Mouse (Mus musculus) layer of hippocampus, postnatal 25 days (tissue): ENCODE measurements at regions not wholly inside any gene's neighbourhood (a gene's known extent, or its start where the extent isn't known, plus 50 kb on each side); places are given as distances from the start of the nearest gene placed in this dataset.

Source experiments
- DNase-seq, 2 experiments: peaks; one replicate each; pipeline ENCODE4 v3.0.0; 2022; ENCODE audit warnings: mixed read lengths in 2 of 2, low spot score in 1 of 2; ENCODE audit errors: extremely low spot score in 1 of 2

DNA sequence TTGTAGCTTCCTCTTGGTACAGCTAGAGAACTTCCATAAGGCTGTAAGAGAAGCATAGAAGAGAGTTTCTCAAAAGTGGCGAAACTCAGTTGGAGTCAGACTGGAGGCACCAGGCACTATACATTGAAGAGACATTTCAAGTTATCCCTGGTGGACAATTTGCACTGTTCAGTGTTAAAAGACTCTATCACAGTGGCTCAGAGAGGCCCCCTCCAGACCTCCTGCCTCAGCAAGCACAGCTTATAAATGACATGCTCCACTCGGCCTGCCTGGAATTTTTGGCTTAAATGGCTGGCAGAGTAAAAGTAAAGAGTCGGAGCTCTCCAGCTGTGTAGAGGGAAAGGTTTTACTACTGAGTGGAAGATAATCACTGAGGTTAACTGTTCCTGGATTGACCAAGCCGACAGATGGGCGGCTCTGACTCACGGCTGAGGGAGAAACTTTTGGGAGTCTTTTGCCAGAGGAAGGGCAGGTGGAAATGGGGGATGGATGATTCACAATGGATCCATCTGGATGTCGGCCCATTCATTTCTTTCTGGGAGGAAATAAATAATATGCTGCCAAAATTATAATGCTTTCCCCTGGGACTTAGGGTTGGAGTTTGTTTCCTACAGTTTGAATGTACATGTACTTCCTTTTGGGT, 395.6 kb downstream of the Bcl11a start:
- no peak for DNase-seq

DNA sequence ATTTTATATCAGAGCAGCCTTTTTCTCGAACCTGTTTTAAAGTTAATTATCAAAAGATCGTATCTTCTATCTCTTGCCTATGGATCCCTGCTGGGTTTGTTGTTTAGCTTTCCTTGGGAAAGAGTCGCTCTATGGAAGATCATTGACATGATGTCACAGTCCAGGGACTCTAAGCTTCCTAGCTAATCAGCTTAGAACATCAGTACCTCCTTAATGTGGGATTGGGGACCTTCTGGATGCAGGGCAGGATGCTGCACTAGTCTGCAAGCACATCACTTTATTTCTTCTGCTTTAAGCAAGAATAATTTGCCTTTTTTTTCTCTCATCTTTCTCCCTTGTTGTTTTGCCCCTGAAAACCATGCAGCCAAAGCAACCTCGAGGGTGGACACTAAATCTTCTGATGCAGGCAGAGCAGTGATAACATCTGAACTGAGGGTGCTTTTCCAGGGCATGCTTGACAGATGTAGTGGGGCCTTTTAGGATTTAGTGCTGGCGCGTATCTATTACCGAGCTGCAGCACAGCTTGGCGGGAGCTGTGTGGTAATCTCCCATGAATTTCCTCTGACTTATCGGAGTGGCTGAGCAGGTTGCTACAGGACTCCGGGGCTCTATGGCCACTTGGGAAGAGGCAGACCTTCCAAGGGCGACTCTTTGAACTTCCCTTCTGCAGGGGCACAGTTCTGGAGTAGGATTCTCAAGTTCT, 425.0 kb downstream of the Bcl11a start:
- DNase-seq = no peak

DNA sequence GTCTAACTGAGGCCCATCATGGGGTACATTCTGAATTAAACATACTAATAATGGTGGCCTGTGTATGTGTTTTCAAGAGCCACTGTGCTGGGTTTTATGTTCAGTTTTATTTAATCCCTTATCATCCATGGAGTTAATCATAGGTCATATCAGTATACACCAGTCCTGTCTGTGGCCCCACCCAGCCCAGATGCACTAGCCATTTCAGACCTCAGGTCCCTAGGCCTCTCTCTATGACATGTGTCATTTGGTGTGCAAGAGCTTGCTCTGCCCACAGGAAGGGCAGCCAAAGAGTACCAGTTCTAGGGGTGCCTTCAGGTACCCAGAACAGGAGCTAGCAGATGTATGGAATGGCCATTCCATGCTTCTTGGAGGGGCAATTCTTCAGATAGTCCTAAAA, 437.7 kb downstream of the Bcl11a start:
- no peak for DNase-seq

DNA sequence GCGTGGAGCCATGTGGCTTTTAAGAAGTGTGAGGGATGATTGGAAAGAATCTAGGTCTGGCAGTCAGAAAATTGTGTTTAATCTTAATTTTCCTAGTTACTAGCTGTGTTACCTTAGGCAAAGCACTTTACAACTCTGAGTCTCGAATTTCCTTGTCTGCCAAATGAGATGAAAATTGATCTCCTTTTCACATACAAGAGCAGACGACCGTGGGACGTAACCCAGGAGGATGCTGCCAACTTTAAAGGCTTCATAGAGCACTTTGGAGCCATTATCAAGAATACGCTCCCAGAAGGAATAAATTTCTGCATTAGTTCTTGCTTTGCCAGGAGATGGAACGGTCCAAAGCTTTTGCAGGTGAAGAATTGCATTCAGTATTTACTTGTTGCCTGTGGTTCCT, 457.6 kb downstream of the Bcl11a start:
- no peak for DNase-seq

DNA sequence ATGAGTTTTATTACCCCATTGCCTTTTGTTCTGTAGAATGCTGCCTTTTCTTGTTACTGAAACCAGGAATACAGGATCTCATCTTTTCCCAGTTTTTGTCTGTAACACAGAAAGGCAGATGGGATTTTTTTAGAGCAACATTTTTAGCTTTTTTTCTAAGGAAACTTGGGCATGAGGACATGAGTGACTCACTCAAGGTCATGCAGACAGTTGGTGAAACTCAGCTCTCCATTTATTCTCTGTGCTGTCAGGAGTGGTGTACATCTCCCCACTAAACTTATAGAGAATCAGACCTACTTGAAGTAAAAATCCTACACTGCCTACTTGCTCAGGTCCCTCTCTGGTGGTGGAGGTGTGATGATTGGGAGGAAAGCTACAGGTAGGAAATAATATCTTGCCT, 459.9 kb downstream of the Bcl11a start:
- no peak for DNase-seq

DNA sequence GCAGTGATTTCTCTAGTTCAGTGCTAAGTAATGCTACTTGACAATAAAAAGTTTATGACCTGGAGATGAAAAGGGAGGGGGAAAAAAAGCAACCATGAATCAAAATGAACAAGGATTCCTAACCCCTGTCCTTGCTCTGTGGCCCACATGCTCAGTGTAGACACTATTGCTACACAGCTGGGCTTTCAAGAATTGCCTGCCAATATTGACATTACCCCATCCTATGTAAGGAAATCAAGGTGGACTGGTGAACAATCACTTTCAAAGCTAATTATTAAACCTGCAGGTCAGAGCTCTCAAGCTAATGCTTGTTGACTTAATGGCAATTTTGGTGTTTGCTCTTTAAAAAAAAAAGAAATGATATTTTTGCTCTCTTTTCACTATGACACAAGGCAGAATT, 491.8 kb downstream of the Bcl11a start:
- no peak for DNase-seq

DNA sequence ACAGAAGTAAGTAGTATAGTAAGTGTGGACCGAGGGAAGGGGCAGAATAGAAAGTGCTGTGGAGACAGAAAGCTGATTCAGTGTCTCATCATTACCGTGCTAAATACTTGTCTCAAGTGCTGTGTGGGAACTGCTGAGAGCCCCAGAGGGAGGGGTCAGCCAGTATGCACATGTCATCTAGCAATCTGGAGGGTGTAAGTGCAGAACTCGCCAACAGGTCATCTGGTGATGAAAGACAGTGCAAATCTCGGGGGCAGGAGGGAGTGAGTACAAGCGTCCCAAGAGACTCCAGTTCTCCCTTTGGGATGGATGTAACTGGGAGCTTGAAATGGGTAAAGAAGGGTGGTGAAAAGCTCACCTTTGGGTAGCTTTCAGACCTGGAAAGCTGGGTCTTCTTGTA, 535.7 kb downstream of the Bcl11a start:
- DNase-seq = no peak

DNA sequence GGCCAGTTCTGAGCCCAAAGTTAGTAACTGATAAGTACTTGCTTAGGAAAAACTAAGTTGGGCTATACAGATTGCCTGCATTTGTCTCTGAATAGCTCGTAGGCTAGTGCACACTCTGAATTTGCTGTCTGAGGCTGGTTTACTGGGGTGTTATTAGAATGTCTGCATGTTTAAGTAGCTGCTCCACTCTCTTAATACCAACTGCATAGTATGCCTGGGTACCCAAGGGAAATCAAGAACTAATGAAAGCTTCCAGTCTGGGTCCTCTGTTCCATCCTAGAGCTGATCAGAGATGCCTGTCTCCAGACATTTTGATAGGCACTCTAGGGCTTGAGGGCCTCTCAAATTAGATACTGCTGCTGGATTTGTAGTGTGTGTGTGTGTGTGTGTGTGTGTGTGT, 537.6 kb downstream of the Bcl11a start:
- DNase-seq = no peak

DNA sequence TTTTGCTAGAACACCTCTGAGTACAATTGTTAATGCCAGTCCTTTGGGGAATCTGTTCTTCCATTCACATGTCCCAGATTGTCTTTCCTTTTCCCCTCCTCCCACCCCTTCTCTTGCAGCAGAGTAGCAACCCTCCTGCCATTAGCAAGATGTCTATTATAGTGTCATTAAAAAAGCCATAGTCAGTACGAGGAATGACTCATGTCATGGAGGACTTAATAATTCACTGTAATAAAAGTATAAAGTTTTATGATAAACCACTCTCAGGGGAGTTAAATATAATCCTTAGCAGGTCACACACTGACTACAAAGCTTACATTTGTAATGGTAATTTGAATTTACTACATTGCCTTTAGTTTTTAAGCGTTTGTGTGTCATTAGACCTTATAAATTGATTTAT, 540.7 kb downstream of the Bcl11a start:
- no peak for DNase-seq

DNA sequence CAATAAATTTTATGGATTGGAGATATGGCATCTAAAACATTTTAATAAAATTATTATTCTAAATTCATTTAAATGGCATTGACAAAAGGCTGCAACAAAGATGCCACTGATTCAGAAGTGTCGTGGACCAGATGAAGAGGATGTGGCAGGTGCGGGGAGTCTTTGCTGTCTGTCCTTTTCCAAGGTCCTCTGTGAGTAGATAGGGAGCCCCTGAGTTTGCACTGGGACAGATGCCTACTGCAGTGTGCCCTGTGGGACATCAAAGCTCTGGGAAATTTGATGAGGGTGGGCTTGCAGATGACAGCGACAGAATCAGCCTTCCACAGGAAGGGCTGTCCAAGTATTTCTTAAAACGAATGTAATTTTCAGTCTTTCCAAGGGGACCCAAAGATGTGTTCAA, 541.2 kb downstream of the Bcl11a start:
- no peak for DNase-seq

DNA sequence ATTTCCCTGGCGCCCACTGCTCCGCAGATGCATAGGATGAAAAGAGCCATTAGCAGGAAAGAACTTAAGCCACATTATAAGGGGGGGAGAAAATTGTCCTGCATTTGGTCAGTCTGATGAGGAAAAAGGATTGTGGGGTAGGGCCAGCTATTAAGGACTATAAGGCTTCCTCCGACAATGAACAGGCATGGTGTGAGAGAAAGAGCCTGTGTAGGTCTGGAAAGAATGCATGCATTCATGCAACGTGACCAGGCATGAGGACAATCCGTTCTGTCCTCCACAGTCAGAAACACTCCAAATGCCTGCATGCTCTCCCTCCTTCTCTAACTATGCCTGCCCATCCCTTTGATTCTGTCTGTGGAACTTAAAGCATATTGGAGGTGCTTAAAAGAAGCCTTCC, 550.8 kb downstream of the Bcl11a start:
- DNase-seq = no peak

DNA sequence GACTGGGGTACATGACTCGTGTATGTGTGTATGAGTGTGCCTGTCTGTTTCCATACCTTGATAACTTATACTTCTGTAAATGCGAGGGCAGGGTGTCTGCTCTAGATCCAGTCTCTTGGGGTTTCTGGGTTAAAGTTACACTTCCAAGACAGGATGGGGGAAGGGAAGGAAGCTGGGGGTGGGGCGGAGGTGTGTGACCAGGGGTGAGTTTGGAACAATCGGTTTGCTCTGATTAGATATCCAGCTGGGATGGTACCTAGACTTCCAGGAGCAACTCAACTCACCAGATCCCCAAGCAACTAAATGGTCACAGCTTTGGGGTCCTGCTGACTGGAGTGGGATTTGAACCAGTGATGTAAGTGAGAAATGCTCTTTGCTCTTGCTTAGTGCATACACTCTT, 551.6 kb downstream of the Bcl11a start:
- no peak for DNase-seq

DNA sequence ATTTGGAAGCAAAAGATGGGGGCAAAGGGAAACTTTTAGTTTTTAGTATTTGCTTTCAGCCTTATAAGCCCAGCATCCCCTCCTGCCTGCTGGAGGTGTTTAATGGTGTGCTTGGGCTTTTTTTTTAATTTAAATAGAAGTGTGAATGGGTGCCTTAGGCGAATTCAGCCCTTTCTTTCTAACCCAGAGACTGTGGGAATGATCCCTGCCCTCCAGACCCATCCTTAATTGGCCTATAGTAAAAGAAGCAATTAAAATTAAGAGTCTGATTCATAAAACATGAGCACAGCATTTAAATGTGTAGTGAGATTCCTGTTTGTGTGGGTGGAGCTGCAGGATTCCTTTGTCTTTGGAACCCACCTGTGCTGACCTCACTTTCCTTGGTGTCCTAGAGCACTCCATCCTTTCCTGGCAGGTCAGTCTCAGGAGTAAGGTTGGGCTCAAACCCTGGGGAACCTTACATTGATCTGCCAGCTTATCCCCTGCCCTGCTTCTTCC, 552.6 kb downstream of the Bcl11a start:
- DNase-seq = no peak

DNA sequence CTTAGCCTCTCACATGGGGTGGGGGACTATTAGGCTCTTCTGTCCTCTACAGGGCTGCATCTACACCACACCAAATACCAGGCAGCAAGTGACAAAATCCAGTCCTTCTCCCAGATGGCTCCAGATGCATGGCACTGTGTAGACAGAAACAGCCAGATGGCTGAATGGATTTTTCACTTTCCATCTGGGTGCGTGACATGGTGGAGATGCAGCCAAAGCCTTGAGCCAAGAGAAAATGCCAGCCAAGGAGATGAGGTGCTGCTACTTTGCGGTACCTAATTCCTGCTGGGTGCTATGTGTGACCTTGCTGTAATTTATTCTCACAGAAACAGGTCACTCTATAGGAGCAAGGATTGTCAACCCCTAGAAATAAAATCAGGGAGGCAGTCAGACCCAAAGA, 553.8 kb downstream of the Bcl11a start:
- DNase-seq = peak in 1 of 2 experiments; percentile 15

DNA sequence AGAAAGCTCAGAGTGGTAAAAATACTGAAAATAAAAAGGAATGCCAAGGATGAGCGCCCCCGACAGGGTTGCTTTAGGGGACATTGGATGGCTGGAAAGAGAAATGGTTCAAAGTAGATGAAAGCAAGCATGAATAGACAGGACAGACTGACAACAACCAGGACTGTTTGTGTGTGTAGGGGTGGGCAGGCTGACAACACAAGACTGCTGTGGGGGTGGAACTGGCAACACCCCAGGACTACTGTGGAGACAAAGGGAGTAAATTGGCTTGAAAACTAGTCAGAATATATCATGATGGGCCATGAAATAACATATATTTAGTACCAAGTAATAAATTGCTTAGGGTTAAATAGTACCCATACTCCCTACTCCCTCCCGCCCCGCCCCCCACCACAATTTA, 558.9 kb downstream of the Bcl11a start:
- peak in 1 of 2 experiments; percentile 37 for DNase-seq

DNA sequence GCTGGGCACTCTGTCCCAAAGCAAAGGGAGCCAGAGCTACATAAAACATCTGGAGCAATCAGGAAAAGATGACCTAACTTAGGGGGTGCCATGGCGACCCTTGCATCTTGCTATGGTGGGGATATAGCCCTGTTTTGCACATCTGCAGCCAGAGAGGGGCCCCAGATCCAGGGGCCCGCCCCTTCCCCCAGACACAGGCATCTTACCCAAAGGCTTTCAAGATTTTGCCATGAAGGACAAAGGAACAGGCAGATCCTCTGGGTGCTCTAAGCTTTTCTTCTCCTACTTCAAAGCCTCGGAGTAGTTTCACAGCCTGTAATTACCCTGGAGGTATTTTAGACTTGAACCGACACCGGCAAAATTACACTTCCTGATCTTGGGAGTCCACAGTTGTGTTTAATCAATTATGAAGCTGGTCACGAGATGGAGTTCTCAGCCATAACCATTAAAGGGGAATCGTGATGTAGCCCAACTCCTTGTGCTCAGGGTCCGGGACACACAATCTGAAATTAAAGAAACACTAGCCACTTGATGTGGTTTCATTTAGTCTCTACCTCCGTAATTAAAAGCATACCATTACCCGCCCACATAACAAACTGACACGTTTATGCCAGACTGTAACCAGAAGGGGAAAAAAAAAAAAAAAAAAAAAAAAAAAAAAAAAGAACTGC, 565.7 kb downstream of the Bcl11a start:
- DNase-seq = no peak

DNA sequence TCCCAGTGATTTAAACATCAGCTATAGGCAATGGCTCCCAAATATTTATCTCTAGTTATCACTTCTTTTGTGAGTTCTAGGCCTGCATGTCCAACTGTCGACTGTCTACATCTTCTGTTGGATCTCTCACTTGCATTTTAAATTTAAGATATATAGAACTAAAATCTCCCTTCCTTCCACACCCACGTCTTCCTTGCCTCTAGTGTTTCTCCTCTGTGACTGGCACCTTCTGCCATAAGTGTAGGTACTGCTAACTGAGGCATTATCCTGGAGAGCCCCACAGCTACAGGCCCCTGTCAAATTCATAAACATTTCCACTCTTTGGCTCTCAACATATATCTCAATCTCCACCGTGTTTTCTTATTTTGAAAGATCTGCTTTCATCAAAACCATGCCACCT, 575.0 kb downstream of the Bcl11a start:
- no peak for DNase-seq

DNA sequence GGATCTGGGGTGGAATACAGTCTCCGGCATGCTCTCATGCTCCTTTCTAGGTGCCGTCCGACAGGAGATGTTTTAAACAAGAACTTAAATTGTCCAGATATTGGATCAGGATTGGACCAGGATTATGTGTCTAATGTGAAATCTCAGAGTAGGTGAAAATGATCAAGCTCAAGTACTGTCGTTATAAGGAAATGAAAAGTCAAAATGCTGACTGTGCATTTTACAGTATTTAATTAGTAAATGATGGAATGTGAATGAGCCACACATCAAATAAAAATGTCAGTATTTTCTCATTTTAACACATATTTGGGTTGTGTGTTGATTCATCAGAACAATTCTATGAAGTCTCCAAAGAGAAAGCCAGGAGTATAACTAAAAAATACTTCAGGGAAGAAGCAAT, 586.2 kb downstream of the Bcl11a start:
- no peak for DNase-seq

DNA sequence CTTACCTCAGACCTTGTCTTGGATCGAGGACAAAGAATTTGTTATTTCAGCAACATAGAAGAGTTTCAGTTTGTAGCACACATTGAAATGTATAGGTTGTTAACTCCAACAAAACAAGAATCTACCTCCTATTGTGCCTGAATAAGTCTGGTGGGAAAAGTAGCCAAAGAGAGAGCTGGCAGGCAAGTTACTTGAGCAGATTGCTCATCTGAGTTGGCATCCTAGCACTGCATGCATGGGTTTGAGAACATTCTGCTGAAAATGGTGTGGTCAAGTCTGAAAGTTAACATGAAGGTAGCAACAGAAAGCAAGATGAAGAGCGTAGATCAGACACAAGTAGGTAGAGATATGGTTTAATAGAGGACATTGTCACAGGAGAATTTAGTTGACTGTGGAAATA, 587.5 kb downstream of the Bcl11a start:
- DNase-seq = no peak

DNA sequence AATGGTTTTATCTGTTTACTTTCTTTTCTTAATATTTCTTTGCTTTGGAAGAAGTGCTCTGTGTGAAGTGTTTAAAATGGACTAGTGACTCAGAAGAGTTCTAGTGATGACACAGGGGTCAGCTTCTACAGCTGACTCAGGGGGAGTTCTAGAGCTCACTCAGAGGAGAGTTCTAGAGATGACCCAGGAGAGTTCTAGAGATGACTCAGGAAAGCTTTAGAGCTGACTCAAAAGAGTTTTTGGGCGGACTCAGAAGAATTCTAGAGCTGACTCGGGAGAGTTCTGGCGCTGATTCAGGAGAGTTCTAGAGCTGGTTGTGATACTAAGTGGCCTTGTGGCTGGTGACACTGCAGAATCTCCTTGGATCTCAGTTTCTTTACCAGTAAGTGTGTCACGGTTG, 593.8 kb downstream of the Bcl11a start:
- no peak for DNase-seq

DNA sequence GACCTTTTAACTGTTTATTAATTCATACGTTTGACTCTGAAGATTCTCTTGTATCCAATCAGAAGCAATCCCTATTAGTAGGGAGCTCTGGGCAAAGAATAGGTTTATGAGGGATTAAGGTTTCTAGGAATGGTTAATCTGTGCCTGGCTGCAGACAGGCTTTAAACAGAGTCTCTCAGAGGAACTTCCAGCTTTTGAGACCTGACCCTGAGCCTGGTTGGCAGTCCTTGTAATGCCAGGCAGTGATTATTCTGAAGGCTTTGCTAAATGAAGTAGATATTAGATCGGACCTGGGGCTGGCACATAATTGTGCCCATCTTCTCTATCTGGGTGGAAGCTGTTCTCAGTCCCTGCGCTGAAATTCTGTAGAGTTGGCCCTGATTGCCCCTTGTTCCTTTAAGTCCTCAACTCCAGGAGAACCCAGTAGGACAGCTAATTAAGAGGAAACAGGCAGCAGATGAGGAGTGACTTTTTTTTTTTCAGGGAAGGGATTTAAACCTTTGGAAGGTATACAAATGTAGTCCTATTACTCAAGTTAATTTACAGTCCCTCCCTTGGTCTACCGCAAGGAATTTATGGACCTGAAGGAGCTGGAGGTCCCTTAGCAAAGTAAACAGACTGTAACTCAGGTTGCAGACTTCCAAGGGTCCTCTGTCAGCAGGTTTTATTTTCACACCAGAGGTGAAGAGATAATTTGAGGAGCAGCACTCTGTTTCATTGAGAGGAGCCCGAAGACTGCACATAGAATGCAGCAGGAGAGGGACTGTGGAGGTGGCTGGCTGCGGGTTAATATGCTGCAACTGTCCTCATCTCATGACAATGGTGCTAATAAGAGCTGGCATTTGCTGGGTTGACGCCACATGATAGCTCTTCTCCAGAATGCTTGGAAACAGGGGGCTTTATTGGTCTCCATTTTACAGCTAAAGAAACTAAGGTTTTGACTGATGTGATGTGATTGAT, 595.7 kb downstream of the Bcl11a start:
- DNase-seq = no peak
